Mouse (Mus musculus) MEL (cell line): Measurements from ENCODE around the gene Eif2ak3. TPM values are rescaled to one million over a fixed set of nuclear protein-coding genes. Genes with fewer than 3 reads are reported as not detected.
A peak's percentile ranks its signal among the peaks of the same experiment; 100 is the strongest.

Experiments used
- DNase-seq: peaks from one replicate; pipeline ENCODE4 v3.0.0; 2011; ENCODE audit warnings: low read depth, low spot score
- H3K27ac ChIP-seq: 2 replicates; pipeline ENCODE4 v1.5.1; 2012; ENCODE audit warnings: low read depth, mild to moderate bottlenecking, control low read depth, low read length, moderate library complexity; ENCODE audit not compliant: control insufficient read depth
- H3K27me3 ChIP-seq, 2 experiments: fragments of 150-350 bp in 1 of 2; sonication (generic) in 1 of 2; 2 replicates each; pipeline ENCODE4 v1.6.1; 2012; ENCODE audit warnings: low read length in 2 of 2, mild to moderate bottlenecking in 2 of 2, improper control_type of control experiment in 1 of 2, moderate library complexity in 1 of 2; ENCODE audit not compliant: insufficient read depth in 2 of 2, control insufficient read depth in 1 of 2
- H3K36me3 ChIP-seq, 2 experiments: 2 replicates each; pipeline ENCODE4 v1.6.1; 2012 to 2014; ENCODE audit warnings: low read length in 2 of 2, improper control_type of control experiment in 1 of 2, inconsistent platforms in 1 of 2, mild to moderate bottlenecking in 1 of 2; ENCODE audit not compliant: insufficient read depth in 2 of 2, control insufficient read depth in 1 of 2
- H3K4me1 ChIP-seq, 2 experiments: fragments of 150-350 bp in 1 of 2; sonication (generic) in 1 of 2; 2 replicates each; pipeline ENCODE4 v1.6.1; 2012; ENCODE audit warnings: low read length in 2 of 2, improper control_type of control experiment in 1 of 2, mild to moderate bottlenecking in 1 of 2; ENCODE audit not compliant: insufficient read depth in 2 of 2, control insufficient read depth in 1 of 2
- H3K4me3 ChIP-seq, 2 experiments: fragments of 150-350 bp in 1 of 2; sonication (generic) in 1 of 2; 2 replicates each; pipeline ENCODE4 v1.5.1; 2012; ENCODE audit warnings: low read depth in 2 of 2, low read length in 2 of 2, mild to moderate bottlenecking in 2 of 2, moderate library complexity in 2 of 2, control low read depth in 1 of 2, improper control_type of control experiment in 1 of 2; ENCODE audit not compliant: control insufficient read depth in 1 of 2, insufficient read depth in 1 of 2
- H3K79me2 ChIP-seq: 2 replicates; pipeline ENCODE4 v1.6.1; 2012; ENCODE audit warnings: mild to moderate bottlenecking, low read length, moderate library complexity; ENCODE audit not compliant: control insufficient read depth, poor library complexity, insufficient read depth
- H3K9ac ChIP-seq: 2 replicates; pipeline ENCODE4 v1.6.1; 2012; ENCODE audit warnings: low read depth, mild to moderate bottlenecking, control low read depth, low read length, moderate library complexity; ENCODE audit not compliant: control insufficient read depth, poor library complexity, severe bottlenecking
- H3K9me3 ChIP-seq: fragments of 150-350 bp; sonication (generic); replicated peaks from 2 replicates; pipeline ENCODE4 v1.6.1; 2012; ENCODE audit warnings: mild to moderate bottlenecking, low read length, improper control_type of control experiment, moderate library complexity; ENCODE audit not compliant: insufficient read depth
- BHLHE40 ChIP-seq: IDR thresholded peaks from 2 replicates; pipeline ENCODE4 v1.6.1; 2012; ENCODE audit warnings: low read depth, mild to moderate bottlenecking, inconsistent platforms, low read length, improper control_type of control experiment, borderline replicate concordance
- CHD2 ChIP-seq: IDR thresholded peaks from 2 replicates; pipeline ENCODE4 v1.6.1; 2011; ENCODE audit warnings: low read length, improper control_type of control experiment
- CTCF ChIP-seq, 3 experiments: IDR thresholded peaks in 2 of 3; conservative IDR thresholded peaks in 1 of 3; 2 replicates each; pipeline ENCODE4 v1.5.1; 2011 to 2012; ENCODE audit warnings: low read length in 3 of 3, low read depth in 2 of 3, mild to moderate bottlenecking in 2 of 3, improper control_type of control experiment in 1 of 3, inconsistent platforms in 1 of 3, mixed read lengths in 1 of 3, moderate library complexity in 1 of 3; ENCODE audit not compliant: control insufficient read depth in 1 of 3, insufficient read depth in 1 of 3, poor library complexity in 1 of 3, severe bottlenecking in 1 of 3
- E2F4 ChIP-seq: IDR thresholded peaks from 2 replicates; pipeline ENCODE4 v1.6.1; 2011; ENCODE audit warnings: low read depth, low read length, improper control_type of control experiment, borderline replicate concordance
- ELF1 ChIP-seq: IDR thresholded peaks from 2 replicates; pipeline ENCODE4 v1.6.1; 2014; ENCODE audit warnings: low read depth, mild to moderate bottlenecking, inconsistent platforms, low read length, improper control_type of control experiment, moderate library complexity
- EP300 ChIP-seq, 2 experiments: IDR thresholded peaks; 2 replicates each; pipeline ENCODE4 v1.6.1; 2011; ENCODE audit warnings: improper control_type of control experiment in 2 of 2, low read length in 2 of 2, low read depth in 1 of 2, mild to moderate bottlenecking in 1 of 2
- ETS1 ChIP-seq: IDR thresholded peaks from 2 replicates; pipeline ENCODE4 v1.6.1; 2012; ENCODE audit warnings: low read depth, mild to moderate bottlenecking, inconsistent platforms, low read length, improper control_type of control experiment, moderate library complexity
- GABPA ChIP-seq: IDR thresholded peaks from 2 replicates; pipeline ENCODE4 v1.6.1; 2012; ENCODE audit warnings: low read depth, mild to moderate bottlenecking, inconsistent platforms, low read length, improper control_type of control experiment, moderate library complexity
- GATA1 ChIP-seq: IDR thresholded peaks from 2 replicates; pipeline ENCODE4 v1.6.1; 2011; ENCODE audit warnings: low read depth, low read length, improper control_type of control experiment
- KAT2A ChIP-seq: conservative IDR thresholded peaks from 2 replicates; pipeline ENCODE4 v1.6.1; 2012; ENCODE audit warnings: low read depth, low read length, improper control_type of control experiment, inconsistent platforms
- MAFK ChIP-seq: IDR thresholded peaks from 2 replicates; pipeline ENCODE4 v1.6.1; 2011; ENCODE audit warnings: low read depth, mild to moderate bottlenecking, low read length, improper control_type of control experiment, borderline replicate concordance
- MAX ChIP-seq: IDR thresholded peaks from 2 replicates; pipeline ENCODE4 v1.6.1; 2011; ENCODE audit warnings: low read length, improper control_type of control experiment
- MAZ ChIP-seq: IDR thresholded peaks from 2 replicates; pipeline ENCODE4 v1.6.1; 2012; ENCODE audit warnings: low read depth, mild to moderate bottlenecking, inconsistent platforms, low read length, improper control_type of control experiment
- MEF2A ChIP-seq: IDR thresholded peaks from 2 replicates; pipeline ENCODE4 v1.6.1; 2014; ENCODE audit warnings: low read depth, mild to moderate bottlenecking, inconsistent platforms, low read length, improper control_type of control experiment; ENCODE audit not compliant: poor library complexity, insufficient replicate concordance, severe bottlenecking; ENCODE audit errors: extremely low read depth
- MXI1 ChIP-seq: IDR thresholded peaks from 2 replicates; pipeline ENCODE4 v1.6.1; 2011; ENCODE audit warnings: mild to moderate bottlenecking, low read depth, low read length, improper control_type of control experiment
- POLR2A ChIP-seq, 2 experiments: IDR thresholded peaks; 2 replicates each; pipeline ENCODE4 v1.6.1; 2011 to 2012; ENCODE audit warnings: low read length in 2 of 2, mild to moderate bottlenecking in 2 of 2, control low read depth in 1 of 2, improper control_type of control experiment in 1 of 2, low read depth in 1 of 2, moderate library complexity in 1 of 2; ENCODE audit not compliant: control insufficient read depth in 1 of 2, insufficient read depth in 1 of 2, poor library complexity in 1 of 2
- POLR2AphosphoS2 ChIP-seq: IDR thresholded peaks from 2 replicates; pipeline ENCODE4 v1.6.1; 2011; ENCODE audit warnings: low read length, improper control_type of control experiment
- RAD21 ChIP-seq: IDR thresholded peaks from 2 replicates; pipeline ENCODE4 v1.6.1; 2011; ENCODE audit warnings: mild to moderate bottlenecking, low read depth, low read length, improper control_type of control experiment
- RCOR1 ChIP-seq: IDR thresholded peaks from 2 replicates; pipeline ENCODE4 v1.6.1; 2012; ENCODE audit warnings: low read depth, mild to moderate bottlenecking, inconsistent platforms, low read length, improper control_type of control experiment
- SIN3A ChIP-seq: IDR thresholded peaks from 2 replicates; pipeline ENCODE4 v1.6.1; 2012; ENCODE audit warnings: low read length, improper control_type of control experiment, inconsistent platforms
- SMC3 ChIP-seq: IDR thresholded peaks from 2 replicates; pipeline ENCODE4 v1.6.1; 2011; ENCODE audit warnings: low read depth, low read length, improper control_type of control experiment
- TBP ChIP-seq: IDR thresholded peaks from 2 replicates; pipeline ENCODE4 v1.8.0; 2011; ENCODE audit warnings: low read depth, low read length, improper control_type of control experiment
- TCF12 ChIP-seq: IDR thresholded peaks from 2 replicates; pipeline ENCODE4 v1.6.1; 2014; ENCODE audit warnings: low read depth, mild to moderate bottlenecking, inconsistent platforms, low read length, improper control_type of control experiment, moderate library complexity
- USF1 ChIP-seq: IDR thresholded peaks from 2 replicates; pipeline ENCODE4 v1.6.1; 2014; ENCODE audit warnings: low read depth, mild to moderate bottlenecking, inconsistent platforms, low read length, improper control_type of control experiment, moderate library complexity
- USF2 ChIP-seq, 2 experiments: IDR thresholded peaks; 2 replicates each; pipeline ENCODE4 v1.6.1; 2011 to 2012; ENCODE audit warnings: improper control_type of control experiment in 2 of 2, low read length in 2 of 2, borderline replicate concordance in 1 of 2, inconsistent platforms in 1 of 2, low read depth in 1 of 2, mild to moderate bottlenecking in 1 of 2; ENCODE audit not compliant: insufficient read depth in 1 of 2
- ZMIZ1 ChIP-seq: IDR thresholded peaks from 2 replicates; pipeline ENCODE4 v1.6.1; 2012; ENCODE audit warnings: low read depth, mild to moderate bottlenecking, inconsistent platforms, low read length, improper control_type of control experiment, moderate library complexity
- ZNF384 ChIP-seq: IDR thresholded peaks from 2 replicates; pipeline ENCODE4 v1.6.1; 2012; ENCODE audit warnings: low read depth, mild to moderate bottlenecking, inconsistent platforms, low read length, improper control_type of control experiment
- polyA plus RNA-seq, 2 experiments: library from polyadenylated mRNA; stranded (reverse) in 1 of 2; unstranded in 1 of 2; fragments of >175 nt in 1 of 2; fragments of >200 nt in 1 of 2; gene quantifications; 2 replicates each; pipeline versions ENCODE4 v1.2.1 to v1.2.4; 2012; ENCODE audit warnings: low replicate concordance in 2 of 2, low read depth in 1 of 2; ENCODE audit not compliant: insufficient read length in 2 of 2, insufficient read depth in 1 of 2, missing spikeins in 1 of 2
- total RNA-seq: library from RNA; depleted of rRNA; stranded (reverse); fragments of 300-350 nt; gene quantifications from 2 replicates; pipeline ENCODE4 v1.2.3, GENCODE M21; 2012

Eif2ak3 gene
- total and polyA plus RNA-seq, 3 experiments, result 9.1 to 9.9 TPM; not detected in 1

GRCm38 (mm10) chr6:70844002-70844804 lies at the start of gene Eif2ak3 (continued):
- TF ChIP-seq USF1 (no peak), KAT2A (peak; percentile 76), TBP (peak; percentile 77), SIN3A (peak; percentile 92), GABPA (no peak)

- H3K27ac ChIP-seq, result peak overlapping the region; percentile 65
- H3K4me3 ChIP-seq, result peak overlapping the region; percentile 33 to 36; a peak in 2 of 4 replicates
Measured at GRCm38 (mm10) chr6:70796940-70797339, 47.4 kb upstream of the Eif2ak3 start.

GRCm38 (mm10) chr6:70797581-70798251 lies 46.6 kb upstream of the Eif2ak3 start:
- H3K27me3 ChIP-seq, result no peaks in the 10 kb centered on the region
- peaks cover 0 to 20% of the 10 kb centered on the region in 2 experiments; a peak in 2 of 4 replicates for H3K36me3 ChIP-seq
- H3K9ac ChIP-seq, result peak overlapping the region; percentile 51
- DNase-seq, result peak; percentile 91
- no peaks in the 10 kb centered on the region for H3K9me3 ChIP-seq
- peaks cover 4% of the 10 kb centered on the region; the same call in 1 of the 2 replicates for H3K79me2 ChIP-seq
- peaks cover 11 to 27% of the 10 kb centered on the region in 2 experiments for H3K4me1 ChIP-seq
- H3K4me3 ChIP-seq, result peak overlapping the region; percentile 33 to 36
- H3K27ac ChIP-seq, result peak overlapping the region; percentile 65
- TF ChIP-seq CHD2, result no peak
- no peak for TF ChIP-seq USF1
- no peak for TF ChIP-seq ELF1
- TF ChIP-seq RAD21, result peak; percentile 51
- TF ChIP-seq MAZ, result peak; percentile 48; the same call in 1 of the 2 replicates
- no peak for TF ChIP-seq ZMIZ1
- peak; percentile 89 to 90 (median 89) for TF ChIP-seq CTCF (IDR thresholded peaks at IDR 0.05 in 2 of 3, conservative IDR thresholded peaks at IDR 0.05 in 1 of 3; ENCODE audit: control insufficient read depth in 1 of 3, insufficient read depth in 1 of 3, low read depth in 2 of 3, low read length in 3 of 3, poor library complexity in 1 of 3, severe bottlenecking in 1 of 3)
- peak; percentile 10; the same call in 1 of the 2 replicates for TF ChIP-seq TCF12
- no peak for TF ChIP-seq ZNF384
- no peak for TF ChIP-seq POLR2AphosphoS2
- TF ChIP-seq E2F4, result no peak
- peak; percentile 67; the same call in 1 of the 2 replicates for TF ChIP-seq SIN3A
- no peak for TF ChIP-seq RCOR1
- no peak for TF ChIP-seq ETS1
- TF ChIP-seq SMC3, result peak; percentile 51
- no peak for TF ChIP-seq GABPA
- TF ChIP-seq MAFK, result no peak
- 0 out of 2 replicates have a peak, but pooled peaks have one; percentile 36 for TF ChIP-seq TBP
- TF ChIP-seq POLR2A (IDR thresholded peaks at IDR 0.05; ENCODE audit: control insufficient read depth in 1 of 2, insufficient read depth in 1 of 2, low read depth in 1 of 2, low read length in 2 of 2, poor library complexity in 1 of 2), result no peak
- no peak for TF ChIP-seq BHLHE40

More at GRCm38 (mm10) chr6:70796940-70797339, 47.4 kb upstream of the Eif2ak3 start:
- peaks cover 0 to 20% of the 10 kb centered on the region in 2 experiments; a peak in 2 of 4 replicates for H3K36me3 ChIP-seq
- H3K4me1 ChIP-seq, result peaks cover 11 to 27% of the 10 kb centered on the region in 2 experiments
- no peaks in the 10 kb centered on the region for H3K27me3 ChIP-seq
- peak overlapping the region; percentile 51; the same call in 1 of the 2 replicates for H3K9ac ChIP-seq
- DNase-seq, result peak; percentile 66
- H3K9me3 ChIP-seq, result no peaks in the 10 kb centered on the region
- no peak for TF ChIP-seq MXI1
- TF ChIP-seq TCF12, result no peak
- TF ChIP-seq GATA1, result peak; percentile 95
- TF ChIP-seq KAT2A, result no peak
- peak; percentile 62 for TF ChIP-seq ZNF384
- peak; percentile 41 to 45; a peak in 3 of 4 replicates for TF ChIP-seq EP300 (IDR thresholded peaks at IDR 0.05; ENCODE audit: low read depth in 1 of 2, low read length in 2 of 2)
- TF ChIP-seq MAX, result no peak
- TF ChIP-seq CHD2, result no peak
- TF ChIP-seq USF2 (IDR thresholded peaks at IDR 0.05; ENCODE audit: borderline replicate concordance in 1 of 2, insufficient read depth in 1 of 2, low read depth in 1 of 2, low read length in 2 of 2), result no peak
- TF ChIP-seq RAD21, result no peak
- no peak for TF ChIP-seq ETS1
- no peak for TF ChIP-seq POLR2AphosphoS2
- TF ChIP-seq MEF2A, result no peak
- peaks cover 8% of the 10 kb centered on the region; the same call in 1 of the 2 replicates for H3K79me2 ChIP-seq
